Mouse (Mus musculus): Measurements from ENCODE around the gene Itga7. TPM values are rescaled to one million over a fixed set of nuclear protein-coding genes. Genes with fewer than 3 reads are reported as not detected.
A peak's percentile ranks its signal among the peaks of the same experiment; 100 is the strongest.
"Not testable (repeated sequence)": the region's sequence is repeated elsewhere in the genome, so short reads cannot be mapped to it uniquely, and the experiment has no call there.

Gene Itga7
- total RNA-seq, 2 experiments from 2014 or later, result not detected

GRCm38 (mm10) chr10:128972841-128973240, 39.2 kb downstream of the Itga7 start:
- no peak for ATAC-seq (replicated peaks; ENCODE audit: poor library complexity, severe bottlenecking)

- no peak for ATAC-seq (replicated peaks; ENCODE audit: poor library complexity, severe bottlenecking)
Measured at GRCm38 (mm10) chr10:128976395-128976794, 42.8 kb downstream of the Itga7 start.

GRCm38 (mm10) chr10:128977522-128978114, 44.0 kb downstream of the Itga7 start:
- ATAC-seq (replicated peaks; ENCODE audit: poor library complexity, severe bottlenecking), result peak; percentile 96

GRCm38 (mm10) chr10:128980644-128981365, 47.2 kb downstream of the Itga7 start:
- ATAC-seq (replicated peaks; ENCODE audit: poor library complexity, severe bottlenecking), result peak; percentile 22; the same call in 1 of the 2 replicates

- not testable (repeated sequence) for ATAC-seq (replicated peaks; ENCODE audit: poor library complexity, severe bottlenecking)
Measured at GRCm38 (mm10) chr10:128989131-128989530, 55.5 kb downstream of the Itga7 start, which contains the start of gene Olfr9. Gene Olfr9 (plus strand): TSS chr10:128989431.

GRCm38 (mm10) chr10:128990129-128990850, 56.7 kb downstream of the Itga7 start:
- peak; percentile 76 for ATAC-seq (replicated peaks; ENCODE audit: poor library complexity, severe bottlenecking)

GRCm38 (mm10) chr10:128990994-128991393, 57.4 kb downstream of the Itga7 start:
- ATAC-seq (replicated peaks; ENCODE audit: poor library complexity, severe bottlenecking), result peak; percentile 63

- ATAC-seq (replicated peaks; ENCODE audit: poor library complexity, severe bottlenecking), result no peak
Measured at GRCm38 (mm10) chr10:128995796-128996195, 62.2 kb downstream of the Itga7 start.

GRCm38 (mm10) chr10:128996523-128997040, 63.0 kb downstream of the Itga7 start:
- ATAC-seq (replicated peaks; ENCODE audit: poor library complexity, severe bottlenecking), result no peak

- no peak for ATAC-seq (replicated peaks; ENCODE audit: poor library complexity, severe bottlenecking)
Measured at GRCm38 (mm10) chr10:129004032-129004920, 70.7 kb downstream of the Itga7 start.

Other genes with a start within 250 kb of the Itga7 start
- 43.7 and 43.8 TPM in 2 replicates for gene Rab5b, start 237.6 kb upstream of the Itga7 start, total RNA-seq (2014; fragmentation: Nextera tagmentation)
- gene Rab5b, start 237.6 kb upstream of the Itga7 start, total RNA-seq (2017), result 45.7 and 58.0 TPM in 2 replicates
- gene Pmel, start 229.6 kb upstream of the Itga7 start, total RNA-seq (2014; fragmentation: Nextera tagmentation), result 0.28 and 2.6 TPM in 2 replicates
- 0.52 and 1.6 TPM in 2 replicates for gene Pmel, start 229.6 kb upstream of the Itga7 start, total RNA-seq (2017)
- 101 and 134 TPM in 2 replicates for gene Cdk2, start 228.8 kb upstream of the Itga7 start, total RNA-seq (2014; fragmentation: Nextera tagmentation)
- 60.3 and 73.1 TPM in 2 replicates for gene Cdk2, start 228.8 kb upstream of the Itga7 start, total RNA-seq (2017)
- gene Dgka, start 189.0 kb upstream of the Itga7 start, total RNA-seq (2014; fragmentation: Nextera tagmentation), result 13.2 and 15.8 TPM in 2 replicates
- 9.4 and 12.0 TPM in 2 replicates for gene Dgka, start 189.0 kb upstream of the Itga7 start, total RNA-seq (2017)
- 43.5 and 52.0 TPM in 2 replicates for gene Pym1, start 185.9 kb upstream of the Itga7 start, total RNA-seq (2014; fragmentation: Nextera tagmentation)
- gene Pym1, start 185.9 kb upstream of the Itga7 start, total RNA-seq (2017), result 47.6 and 82.5 TPM in 2 replicates
- gene Mmp19, start 142.9 kb upstream of the Itga7 start, total RNA-seq (2014; fragmentation: Nextera tagmentation), result 6.9 and 8.3 TPM in 2 replicates
- gene Mmp19, start 142.9 kb upstream of the Itga7 start, total RNA-seq (2017), result 14.9 and 15.6 TPM in 2 replicates
- 16.5 and 17.5 TPM in 2 replicates for gene Dnajc14, start 129.8 kb upstream of the Itga7 start, total RNA-seq (2014; fragmentation: Nextera tagmentation)
- gene Dnajc14, start 129.8 kb upstream of the Itga7 start, total RNA-seq (2017), result 23.8 and 30.7 TPM in 2 replicates
- gene Tmem198b, start 129.4 kb upstream of the Itga7 start, total RNA-seq (2014; fragmentation: Nextera tagmentation), result 10.8 and 14.4 TPM in 2 replicates
- gene Tmem198b, start 129.4 kb upstream of the Itga7 start, total RNA-seq (2017), result 3.4 and 3.6 TPM in 2 replicates
- 184 and 236 TPM in 2 replicates for gene Sarnp, start 116.5 kb upstream of the Itga7 start, total RNA-seq (2014; fragmentation: Nextera tagmentation)
- 265 and 272 TPM in 2 replicates for gene Sarnp, start 116.5 kb upstream of the Itga7 start, total RNA-seq (2017)
- gene Ormdl2, start 112.2 kb upstream of the Itga7 start, total RNA-seq (2014; fragmentation: Nextera tagmentation), result 33.9 and 84.1 TPM in 2 replicates
- 82.4 and 147 TPM in 2 replicates for gene Ormdl2, start 112.2 kb upstream of the Itga7 start, total RNA-seq (2017)
- 0.21 TPM in 1 of 2 replicates, not detected in the other for gene Gdf11, start 42.1 kb upstream of the Itga7 start, total RNA-seq (2014; fragmentation: Nextera tagmentation)
- gene Gdf11, start 42.1 kb upstream of the Itga7 start, total RNA-seq (2017), result 0.15 TPM in 1 of 2 replicates, not detected in the other
- 139 and 203 TPM in 2 replicates for gene Cd63, start 32.8 kb upstream of the Itga7 start, total RNA-seq (2014; fragmentation: Nextera tagmentation)
- gene Cd63, start 32.8 kb upstream of the Itga7 start, total RNA-seq (2017), result 123 and 185 TPM in 2 replicates
- gene Rdh5, start 10.9 kb upstream of the Itga7 start, total RNA-seq (2014; fragmentation: Nextera tagmentation), result 2.0 and 9.5 TPM in 2 replicates
- 2.4 TPM in 1 of 2 replicates, not detected in the other for gene Rdh5, start 10.9 kb upstream of the Itga7 start, total RNA-seq (2017)
- 124 and 140 TPM in 2 replicates for gene Bloc1s1, start 9.8 kb upstream of the Itga7 start, total RNA-seq (2014; fragmentation: Nextera tagmentation)
- 71.3 and 86.4 TPM in 2 replicates for gene Bloc1s1, start 9.8 kb upstream of the Itga7 start, total RNA-seq (2017)
- not detected in 2 replicates for gene Mettl7b, start 27.2 kb downstream of the Itga7 start, total RNA-seq (2014; fragmentation: Nextera tagmentation)
- gene Mettl7b, start 27.2 kb downstream of the Itga7 start, total RNA-seq (2017), result not detected in 2 replicates
- gene Olfr9, start 55.6 kb downstream of the Itga7 start, total RNA-seq (2014; fragmentation: Nextera tagmentation), result not detected in 2 replicates
- not detected in 2 replicates for gene Olfr9, start 55.6 kb downstream of the Itga7 start, total RNA-seq (2017)
- not detected in 2 replicates for gene Olfr763, start 77.0 kb downstream of the Itga7 start, total RNA-seq (2014; fragmentation: Nextera tagmentation)
- gene Olfr763, start 77.0 kb downstream of the Itga7 start, total RNA-seq (2017), result not detected in 2 replicates
- gene Olfr764-ps1, start 106.1 kb downstream of the Itga7 start, total RNA-seq (2014; fragmentation: Nextera tagmentation), result not detected in 2 replicates
- gene Olfr764-ps1, start 106.1 kb downstream of the Itga7 start, total RNA-seq (2017), result not detected in 2 replicates
- not detected in 2 replicates for gene Olfr765, start 116.2 kb downstream of the Itga7 start, total RNA-seq (2014; fragmentation: Nextera tagmentation)
- gene Olfr765, start 116.2 kb downstream of the Itga7 start, total RNA-seq (2017), result not detected in 2 replicates
- not detected in 2 replicates for gene Olfr766-ps1, start 135.2 kb downstream of the Itga7 start, total RNA-seq (2014; fragmentation: Nextera tagmentation)
- not detected in 2 replicates for gene Olfr766-ps1, start 135.2 kb downstream of the Itga7 start, total RNA-seq (2017)
- gene Olfr767, start 149.1 kb downstream of the Itga7 start, total RNA-seq (2014; fragmentation: Nextera tagmentation), result not detected in 2 replicates
- gene Olfr767, start 149.1 kb downstream of the Itga7 start, total RNA-seq (2017), result not detected in 2 replicates
- not detected in 2 replicates for gene Olfr768, start 165.6 kb downstream of the Itga7 start, total RNA-seq (2014; fragmentation: Nextera tagmentation)
- gene Olfr768, start 165.6 kb downstream of the Itga7 start, total RNA-seq (2017), result not detected in 2 replicates
- not detected in 2 replicates for gene Olfr769, start 184.0 kb downstream of the Itga7 start, total RNA-seq (2014; fragmentation: Nextera tagmentation)
- not detected in 2 replicates for gene Olfr769, start 184.0 kb downstream of the Itga7 start, total RNA-seq (2017)
- not detected in 2 replicates for gene Olfr770, start 205.2 kb downstream of the Itga7 start, total RNA-seq (2014; fragmentation: Nextera tagmentation)
- gene Olfr770, start 205.2 kb downstream of the Itga7 start, total RNA-seq (2017), result not detected in 2 replicates
- not detected in 2 replicates for gene Olfr771, start 230.9 kb downstream of the Itga7 start, total RNA-seq (2014; fragmentation: Nextera tagmentation)
- gene Olfr771, start 230.9 kb downstream of the Itga7 start, total RNA-seq (2017), result not detected in 2 replicates
- not detected in 2 replicates for gene Olfr772, start 244.1 kb downstream of the Itga7 start, total RNA-seq (2014; fragmentation: Nextera tagmentation)
- not detected in 2 replicates for gene Olfr772, start 244.1 kb downstream of the Itga7 start, total RNA-seq (2017)